Mouse (Mus musculus) heart, embryonic 16.5 days (tissue): Measurements from ENCODE around the gene Plpp3. TPM values are rescaled to one million over a fixed set of nuclear protein-coding genes. Genes with fewer than 3 reads are reported as not detected.
A peak's percentile ranks its signal among the peaks of the same experiment; 100 is the strongest.

Source experiments
- ATAC-seq: fragments of 200-750 bp; cut with Nextera tagmentation; replicated peaks from 2 replicates; pipeline ENCODE4 v1.8.0; 2017; ENCODE audit warnings: moderate number of reproducible peaks; ENCODE audit not compliant: insufficient read depth, low FRiP score; ENCODE audit errors: extremely low read depth
- H3K27ac ChIP-seq: fragments of 300-500 bp; sonication (generic); 2 replicates; pipeline ENCODE4 v1.5.1; 2014; ENCODE audit warnings: mild to moderate bottlenecking, low read length, control low read depth, moderate library complexity
- H3K27me3 ChIP-seq: fragments of 300-500 bp; sonication (generic); 2 replicates; pipeline ENCODE4 v1.6.1; 2014; ENCODE audit warnings: low read length, mixed read lengths; ENCODE audit not compliant: control insufficient read depth, insufficient read depth
- H3K36me3 ChIP-seq: fragments of 300-500 bp; sonication (generic); 2 replicates; pipeline ENCODE4 v1.6.1; 2014; ENCODE audit not compliant: control insufficient read depth, insufficient read depth
- H3K4me1 ChIP-seq: fragments of 300-500 bp; sonication (generic); 2 replicates; pipeline ENCODE4 v1.6.1; 2014; ENCODE audit warnings: low read length, mixed read lengths; ENCODE audit not compliant: control insufficient read depth, insufficient read depth
- H3K4me2 ChIP-seq: fragments of 300-500 bp; sonication (generic); 2 replicates; pipeline ENCODE4 v1.6.1; 2014; ENCODE audit warnings: low read depth, mild to moderate bottlenecking, control low read depth, low read length
- H3K4me3 ChIP-seq: fragments of 300-500 bp; sonication (generic); 2 replicates; pipeline ENCODE4 v1.5.1; 2014; ENCODE audit warnings: mild to moderate bottlenecking, control low read depth, low read length
- H3K9ac ChIP-seq: fragments of 300-500 bp; sonication (generic); 2 replicates; pipeline ENCODE4 v1.6.1; 2014; ENCODE audit warnings: low read length, control low read depth
- H3K9me3 ChIP-seq: fragments of 300-500 bp; sonication (generic); replicated peaks from 2 replicates; pipeline ENCODE4 v1.6.1; 2016; ENCODE audit warnings: low read length; ENCODE audit not compliant: control insufficient read depth
- WGBS: fragments of 180-500 bp; shearing (Covaris S2); extraction: QIAGEN DNeasy Blood & Tissue Kit; methylation state at CpG from one replicate; pipeline ENCODE4 v1.1.7; 2014; 5-methylcytosine and 5-hydroxymethylcytosine counted together
- polyA plus RNA-seq: library from polyadenylated mRNA; unstranded; fragments of >200 nt; fragmentation: Nextera tagmentation; extraction: Ambion mirVana; gene quantifications from 2 replicates; pipeline ENCODE4 v1.2.1, GENCODE M21; 2015

Plpp3 gene
- polyA plus RNA-seq, 1 experiment from 2014 or later, result 40.8 TPM

GRCm38 (mm10) chr4:105226351-105226750 is 69.2 kb downstream of the Plpp3 start:
- H3K36me3 ChIP-seq, result peaks cover 14% of the 10 kb centered on the region; the same call in 1 of the 2 replicates
- no peaks in the 10 kb centered on the region for H3K27me3 ChIP-seq
- no peak overlapping the region for H3K4me2 ChIP-seq
- no peak overlapping the region for H3K9ac ChIP-seq
- no peak for ATAC-seq
- WGBS, result 65% methylated on average over 6 of the region's 6 CpGs
- H3K4me1 ChIP-seq, result peaks cover 11% of the 10 kb centered on the region
- H3K9me3 ChIP-seq, result no peaks in the 10 kb centered on the region
- no peak overlapping the region for H3K4me3 ChIP-seq
- no peak overlapping the region for H3K27ac ChIP-seq

- H3K27ac ChIP-seq, result no peak overlapping the region
- no peak for ATAC-seq
- WGBS, result 78% methylated on average over 8 of the region's 8 CpGs
- no peaks in the 10 kb centered on the region for H3K4me1 ChIP-seq
- no peaks in the 10 kb centered on the region for H3K27me3 ChIP-seq
- peaks cover 18% of the 10 kb centered on the region; the same call in 1 of the 2 replicates for H3K36me3 ChIP-seq
- no peaks in the 10 kb centered on the region for H3K9me3 ChIP-seq
- no peak overlapping the region for H3K4me2 ChIP-seq
- H3K9ac ChIP-seq, result no peak overlapping the region
- no peak overlapping the region for H3K4me3 ChIP-seq
Observed at GRCm38 (mm10) chr4:105230127-105230526, 73.0 kb downstream of the Plpp3 start.

- Histone ChIP-seq H3K27me3 (no peaks in the 10 kb centered on the region), H3K4me1 (no peaks in the 10 kb centered on the region), H3K4me3 (no peak overlapping the region), H3K27ac (no peak overlapping the region), H3K4me2 (no peak overlapping the region), H3K9me3 (no peaks in the 10 kb centered on the region), H3K9ac (no peak overlapping the region), H3K36me3 (no peaks in the 10 kb centered on the region)
- WGBS, result 78% methylated on average over 7 of the region's 7 CpGs
- ATAC-seq, result no peak
Observed at GRCm38 (mm10) chr4:105240233-105240632, 83.1 kb downstream of the Plpp3 start.

GRCm38 (mm10) chr4:105244931-105245330 is 87.8 kb downstream of the Plpp3 start:
- Histone ChIP-seq H3K4me1 (no peaks in the 10 kb centered on the region), H3K9me3 (no peaks in the 10 kb centered on the region), H3K9ac (no peak overlapping the region), H3K27ac (no peak overlapping the region), H3K4me3 (no peak overlapping the region), H3K4me2 (peak overlapping the region; percentile 67), H3K36me3 (no peaks in the 10 kb centered on the region), H3K27me3 (no peaks in the 10 kb centered on the region)
- WGBS, result 68% methylated on average over 10 of the region's 10 CpGs
- ATAC-seq, result no peak

- peak; percentile 55; the same call in 1 of the 2 replicates for ATAC-seq
- Histone ChIP-seq H3K4me1 (no peaks in the 10 kb centered on the region), H3K36me3 (no peaks in the 10 kb centered on the region), H3K27me3 (no peaks in the 10 kb centered on the region), H3K4me3 (peak overlapping the region; percentile 34), H3K9me3 (no peaks in the 10 kb centered on the region), H3K27ac (no peak overlapping the region), H3K9ac (peak overlapping the region; percentile 67), H3K4me2 (peak overlapping the region; percentile 67)
- 3% methylated on average over 18 of the region's 18 CpGs for WGBS
Observed at GRCm38 (mm10) chr4:105245479-105245944, 88.4 kb downstream of the Plpp3 start.

GRCm38 (mm10) chr4:105246331-105246730 is 89.2 kb downstream of the Plpp3 start:
- H3K4me3 ChIP-seq, result no peak overlapping the region
- no peak overlapping the region for H3K4me2 ChIP-seq
- no peaks in the 10 kb centered on the region for H3K4me1 ChIP-seq
- ATAC-seq, result no peak
- 86% methylated on average over 7 of the region's 7 CpGs for WGBS
- no peaks in the 10 kb centered on the region for H3K27me3 ChIP-seq
- no peaks in the 10 kb centered on the region for H3K9me3 ChIP-seq
- H3K36me3 ChIP-seq, result no peaks in the 10 kb centered on the region
- no peak overlapping the region for H3K9ac ChIP-seq
- no peak overlapping the region for H3K27ac ChIP-seq

GRCm38 (mm10) chr4:105248161-105248560 is 91.0 kb downstream of the Plpp3 start:
- no peaks in the 10 kb centered on the region for H3K4me1 ChIP-seq
- no peaks in the 10 kb centered on the region for H3K27me3 ChIP-seq
- H3K27ac ChIP-seq, result no peak overlapping the region
- H3K36me3 ChIP-seq, result no peaks in the 10 kb centered on the region
- WGBS, result 74% methylated on average over 1 of the region's 1 CpGs
- H3K4me3 ChIP-seq, result no peak overlapping the region
- no peak for ATAC-seq
- H3K9me3 ChIP-seq, result no peaks in the 10 kb centered on the region
- no peak overlapping the region for H3K9ac ChIP-seq
- H3K4me2 ChIP-seq, result no peak overlapping the region

- H3K4me2 ChIP-seq, result no peak overlapping the region
- H3K4me3 ChIP-seq, result no peak overlapping the region
- H3K36me3 ChIP-seq, result no peaks in the 10 kb centered on the region
- no peak overlapping the region for H3K27ac ChIP-seq
- no peaks in the 10 kb centered on the region for H3K9me3 ChIP-seq
- H3K27me3 ChIP-seq, result no peaks in the 10 kb centered on the region
- no peak overlapping the region for H3K9ac ChIP-seq
- WGBS, result 75% methylated on average over 4 of the region's 4 CpGs
- ATAC-seq, result no peak
- H3K4me1 ChIP-seq, result 0 out of 2 replicates have a peak, but pooled peaks cover 3% of the 10 kb centered on the region
Observed at GRCm38 (mm10) chr4:105249283-105249682, 92.1 kb downstream of the Plpp3 start.

- Histone ChIP-seq H3K27ac (no peak overlapping the region), H3K4me2 (no peak overlapping the region), H3K4me1 (0 out of 2 replicates have a peak, but pooled peaks cover 3% of the 10 kb centered on the region), H3K9me3 (no peaks in the 10 kb centered on the region), H3K4me3 (no peak overlapping the region), H3K27me3 (no peaks in the 10 kb centered on the region), H3K9ac (no peak overlapping the region), H3K36me3 (no peaks in the 10 kb centered on the region)
- 76% methylated on average over 3 of the region's 3 CpGs for WGBS
- no peak for ATAC-seq
Observed at GRCm38 (mm10) chr4:105250946-105251345, 93.8 kb downstream of the Plpp3 start.
